ENCODE assay signal across 11 mouse cellular contexts in the genomic region with DNA sequence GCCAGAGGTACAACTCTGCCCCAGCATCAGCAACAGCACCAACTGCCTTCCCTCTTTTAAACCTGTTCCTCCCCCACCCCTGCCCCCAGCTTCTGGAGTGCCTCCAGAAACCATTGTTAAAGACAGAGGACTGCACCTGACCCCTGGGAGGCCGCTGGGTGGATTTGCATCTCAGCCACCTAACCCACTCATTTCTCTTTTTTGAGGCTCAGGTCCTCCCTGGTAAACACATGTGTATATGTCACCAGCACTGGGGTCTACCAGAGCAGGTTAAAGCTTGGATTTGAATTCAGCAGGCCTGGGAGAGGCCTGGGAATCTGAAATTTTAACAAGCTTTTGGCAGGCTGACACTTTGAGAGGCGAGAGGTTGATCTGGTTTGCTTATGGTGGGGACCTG.
DNase-seq lines count a peak whose midpoint lies in the region; ATAC-seq and TF ChIP-seq lines count a peak whose summit lies in the region.
"Had no signal": no experiment of that assay in that cellular context is flagged by ENCODE, and none has a peak within 500 bp of the region (broad histone marks: within the 10 kb centered on the region; RNA-seq: fewer than 3 reads in every experiment).

No protein-coding gene starts in this region.

- no peak overlapping the region for H3K4me3 ChIP-seq in embryonic facial prominence, embryonic 11.5 days (ENCODE audit: low read depth, low read length)
- H3K4me3 ChIP-seq in embryonic facial prominence, embryonic 10.5 days, result no peak overlapping the region
- H3K4me3 ChIP-seq in layer of hippocampus, adult 2 months, result no peak overlapping the region
- no peak overlapping the region for H3K4me3 ChIP-seq in forebrain, embryonic 15.5 days
- H3K4me3 ChIP-seq in midbrain, embryonic 16.5 days (ENCODE audit: low read depth, low read length), result no peak overlapping the region
- H3K4me3 ChIP-seq in kidney, embryonic 15.5 days (replicated peaks), result no peak overlapping the region
- H3K4me3 ChIP-seq: intestine, embryonic 15.5 days had no signal

- no peak for TF ChIP-seq CTCF in layer of hippocampus, adult 2 months (conservative IDR thresholded peaks at IDR 0.05)

- H3K27ac ChIP-seq in embryonic facial prominence, embryonic 11.5 days (replicated peaks; ENCODE audit: low read depth, low read length), result no peak overlapping the region
- no peak overlapping the region; the same call in 1 of the 2 replicates for H3K27ac ChIP-seq in embryonic facial prominence, embryonic 10.5 days (replicated peaks)
- peak overlapping the region; percentile 76; the same call in 1 of the 2 replicates for H3K27ac ChIP-seq in layer of hippocampus, adult 2 months
- H3K27ac ChIP-seq in forebrain, embryonic 15.5 days (replicated peaks), result peak overlapping the region; percentile 38; the same call in 1 of the 2 replicates
- peak overlapping the region; percentile 68 for H3K27ac ChIP-seq in midbrain, embryonic 16.5 days (ENCODE audit: low read length)
- H3K27ac ChIP-seq in kidney, embryonic 15.5 days, result no peak overlapping the region
- H3K27ac ChIP-seq: intestine, embryonic 15.5 days had no signal

- DNase-seq in embryonic facial prominence, embryonic 11.5 days (ENCODE audit: low spot score), result no peak
- DNase-seq in embryonic facial prominence, embryonic 10.5 days (ENCODE audit: low spot score), result no peak
- no peak for DNase-seq in layer of hippocampus, adult 2 months (ENCODE audit: low spot score in 2 of 2)
- no peak for DNase-seq in layer of hippocampus, adult 18-20 months (ENCODE audit: low spot score in 2 of 2)
- DNase-seq in thymus, postnatal 25 days, result no peak
- DNase-seq: B cell, adult 2 months had no signal

- no peak overlapping the region for H3K4me2 ChIP-seq in embryonic facial prominence, embryonic 11.5 days (ENCODE audit: low read depth, low read length)
- H3K4me2 ChIP-seq in forebrain, embryonic 15.5 days (replicated peaks), result no peak overlapping the region
- no peak overlapping the region for H3K4me2 ChIP-seq in midbrain, embryonic 16.5 days (ENCODE audit: low read length)
- no peak overlapping the region for H3K4me2 ChIP-seq in kidney, embryonic 15.5 days
- H3K4me2 ChIP-seq: intestine, embryonic 15.5 days had no signal

- H3K9me3 ChIP-seq in embryonic facial prominence, embryonic 11.5 days (replicated peaks; ENCODE audit: control insufficient read depth, low read length), result no peaks in the 10 kb centered on the region
- no peaks in the 10 kb centered on the region for H3K9me3 ChIP-seq in embryonic facial prominence, embryonic 10.5 days
- no peaks in the 10 kb centered on the region for H3K9me3 ChIP-seq in forebrain, embryonic 15.5 days
- no peaks in the 10 kb centered on the region for H3K9me3 ChIP-seq in midbrain, embryonic 16.5 days (replicated peaks; ENCODE audit: control insufficient read depth, low read length, poor library complexity, severe bottlenecking)
- H3K9me3 ChIP-seq in kidney, embryonic 15.5 days (replicated peaks), result no peaks in the 10 kb centered on the region
- H3K9me3 ChIP-seq: intestine, embryonic 15.5 days had no signal

- peak overlapping the region; percentile 18; the same call in 1 of the 2 replicates for H3K9ac ChIP-seq in embryonic facial prominence, embryonic 11.5 days (replicated peaks; ENCODE audit: low read length)
- no peak overlapping the region for H3K9ac ChIP-seq in forebrain, embryonic 15.5 days (replicated peaks)
- 0 out of 2 replicates have a peak overlapping the region, but pooled peaks have one; percentile 33 for H3K9ac ChIP-seq in midbrain, embryonic 16.5 days (ENCODE audit: low read depth, low read length)
- H3K9ac ChIP-seq in kidney, embryonic 15.5 days, result no peak overlapping the region
- H3K9ac ChIP-seq: intestine, embryonic 15.5 days had no signal

- no peaks in the 10 kb centered on the region for H3K27me3 ChIP-seq in embryonic facial prominence, embryonic 11.5 days (ENCODE audit: control insufficient read depth, insufficient read depth, low read length)
- H3K27me3 ChIP-seq in embryonic facial prominence, embryonic 10.5 days (replicated peaks; ENCODE audit: low read depth, poor library complexity, severe bottlenecking), result no peaks in the 10 kb centered on the region
- H3K27me3 ChIP-seq in forebrain, embryonic 15.5 days, result no peaks in the 10 kb centered on the region
- no peaks in the 10 kb centered on the region for H3K27me3 ChIP-seq in midbrain, embryonic 16.5 days (ENCODE audit: control insufficient read depth, insufficient read depth, low read depth, low read length)
- H3K27me3 ChIP-seq in kidney, embryonic 15.5 days, result no peaks in the 10 kb centered on the region
- H3K27me3 ChIP-seq: intestine, embryonic 15.5 days had no signal

- no peaks in the 10 kb centered on the region; the same call in 1 of the 2 replicates for H3K4me1 ChIP-seq in embryonic facial prominence, embryonic 11.5 days (ENCODE audit: control insufficient read depth, insufficient read depth, low read length)
- H3K4me1 ChIP-seq in embryonic facial prominence, embryonic 10.5 days, result peaks cover 36% of the 10 kb centered on the region
- H3K4me1 ChIP-seq in forebrain, embryonic 15.5 days, result peaks cover 28% of the 10 kb centered on the region
- H3K4me1 ChIP-seq in midbrain, embryonic 16.5 days (ENCODE audit: control insufficient read depth, insufficient read depth, low read length), result peaks cover 35% of the 10 kb centered on the region
- H3K4me1 ChIP-seq in kidney, embryonic 15.5 days, result peaks cover 29% of the 10 kb centered on the region

- no peaks in the 10 kb centered on the region for H3K36me3 ChIP-seq in embryonic facial prominence, embryonic 11.5 days (replicated peaks; ENCODE audit: control insufficient read depth, insufficient read depth, low read depth, low read length)
- H3K36me3 ChIP-seq in embryonic facial prominence, embryonic 10.5 days (replicated peaks), result no peaks in the 10 kb centered on the region
- no peaks in the 10 kb centered on the region for H3K36me3 ChIP-seq in forebrain, embryonic 15.5 days
- H3K36me3 ChIP-seq in midbrain, embryonic 16.5 days (ENCODE audit: control insufficient read depth, insufficient read depth, low read length), result no peaks in the 10 kb centered on the region
- no peaks in the 10 kb centered on the region for H3K36me3 ChIP-seq in kidney, embryonic 15.5 days
- H3K36me3 ChIP-seq: G1E; intestine, embryonic 15.5 days had no signal

- WGBS in embryonic facial prominence, embryonic 11.5 days, result 50% methylated on average over 2 of the region's 2 CpGs
- WGBS in embryonic facial prominence, embryonic 10.5 days, result 35% methylated on average over 2 of the region's 2 CpGs
- 23% methylated on average over 2 of the region's 2 CpGs for WGBS in forebrain, embryonic 15.5 days
- 53% methylated on average over 2 of the region's 2 CpGs for WGBS in midbrain, embryonic 16.5 days
- 63% methylated on average over 2 of the region's 2 CpGs for WGBS in kidney, embryonic 15.5 days

- no peak for ATAC-seq in embryonic facial prominence, embryonic 11.5 days (replicated peaks; ENCODE audit: insufficient number of reproducible peaks, low FRiP score, low TSS enrichment, low read depth)
- ATAC-seq in forebrain, embryonic 15.5 days (replicated peaks), result no peak
- ATAC-seq in midbrain, embryonic 16.5 days, result no peak
- ATAC-seq in kidney, embryonic 15.5 days (replicated peaks; ENCODE audit: low FRiP score), result no peak
- ATAC-seq: intestine, embryonic 15.5 days had no signal

Comparison
In these comparisons a context has a peak if more than half of its experiments do, and no peak if none do; other contexts are left out.
1. H3K27ac ChIP-seq: peak in layer of hippocampus, adult 2 months (single experiment), forebrain, embryonic 15.5 days (single experiment) and midbrain, embryonic 16.5 days (single experiment); none in embryonic facial prominence, embryonic 11.5 days (single experiment), embryonic facial prominence, embryonic 10.5 days (single experiment) and kidney, embryonic 15.5 days (single experiment).
2. H3K9ac ChIP-seq: peak in embryonic facial prominence, embryonic 11.5 days (single experiment) and midbrain, embryonic 16.5 days (single experiment); none in forebrain, embryonic 15.5 days (single experiment) and kidney, embryonic 15.5 days (single experiment).